Mouse (Mus musculus) right cerebral cortex, postnatal 4 days (tissue): ENCODE measurements around the gene Gm21972.
A peak's percentile ranks its signal among the peaks of the same experiment; 100 is the strongest.

Source experiments
- DNase-seq: peaks from one replicate; pipeline ENCODE4 v3.0.0-alpha.2; 2022

The Gm21972 gene

GRCm38 (mm10) chr1:86133337-86133736, at the start of gene Gm21972:
Gm21972 (plus strand) TSS chr1:86133637.
- DNase-seq = no peak

- no peak for DNase-seq
Measured at GRCm38 (mm10) chr1:86094413-86094812, 39.0 kb upstream of the Gm21972 start.

- no peak for DNase-seq
Measured at GRCm38 (mm10) chr1:86105054-86105453, 28.4 kb upstream of the Gm21972 start.

- DNase-seq = peak; percentile 17
Measured at GRCm38 (mm10) chr1:86111779-86112178, 21.7 kb upstream of the Gm21972 start, which contains the start of gene Htr2b. Htr2b (minus strand) TSS chr1:86111970.

- DNase-seq = no peak
Measured at GRCm38 (mm10) chr1:86114141-86114540, 19.3 kb upstream of the Gm21972 start.

- DNase-seq = no peak
Measured at GRCm38 (mm10) chr1:86119549-86119948, 13.9 kb upstream of the Gm21972 start.

- no peak for DNase-seq
Measured at GRCm38 (mm10) chr1:86126036-86126435, 7.4 kb upstream of the Gm21972 start.

- no peak for DNase-seq
Measured at GRCm38 (mm10) chr1:86135315-86135714, 1.9 kb downstream of the Gm21972 start.

GRCm38 (mm10) chr1:86141081-86141480, 7.6 kb downstream of the Gm21972 start:
- DNase-seq = no peak

GRCm38 (mm10) chr1:86143165-86143564, 9.7 kb downstream of the Gm21972 start:
- no peak for DNase-seq

GRCm38 (mm10) chr1:86144001-86144944, 10.8 kb downstream of the Gm21972 start:
- no peak for DNase-seq

GRCm38 (mm10) chr1:86146293-86146692, 12.9 kb downstream of the Gm21972 start:
- DNase-seq = no peak

- no peak for DNase-seq
Measured at GRCm38 (mm10) chr1:86147557-86147956, 14.1 kb downstream of the Gm21972 start.

- no peak for DNase-seq
Measured at GRCm38 (mm10) chr1:86148161-86148560, 14.7 kb downstream of the Gm21972 start.

GRCm38 (mm10) chr1:86150929-86151328, 17.5 kb downstream of the Gm21972 start:
- no peak for DNase-seq

- DNase-seq = no peak
Measured at GRCm38 (mm10) chr1:86151376-86151775, 17.9 kb downstream of the Gm21972 start.

GRCm38 (mm10) chr1:86152618-86153017, 19.2 kb downstream of the Gm21972 start:
- no peak for DNase-seq

- peak; percentile 90 for DNase-seq
Measured at GRCm38 (mm10) chr1:86154133-86154823, 20.8 kb downstream of the Gm21972 start, which contains the start of gene Armc9. Armc9 (plus strand) TSS chr1:86154780.

- no peak for DNase-seq
Measured at GRCm38 (mm10) chr1:86154824-86155164, 21.4 kb downstream of the Gm21972 start.

- DNase-seq = no peak
Measured at GRCm38 (mm10) chr1:86156075-86156474, 22.6 kb downstream of the Gm21972 start.

GRCm38 (mm10) chr1:86156595-86156994, 23.2 kb downstream of the Gm21972 start:
- no peak for DNase-seq

GRCm38 (mm10) chr1:86160059-86160458, 26.6 kb downstream of the Gm21972 start:
- no peak for DNase-seq

- DNase-seq = no peak
Measured at GRCm38 (mm10) chr1:86160479-86160878, 27.0 kb downstream of the Gm21972 start.

GRCm38 (mm10) chr1:86161061-86161460, 27.6 kb downstream of the Gm21972 start:
- DNase-seq = no peak
